Mouse (Mus musculus) cerebellum, adult 9-11 months (tissue): ENCODE measurements around the gene Gm13090.

Source experiments
- DNase-seq: peaks from one replicate; pipeline ENCODE4 v3.0.0; 2022

Gene Gm13090

DNA sequence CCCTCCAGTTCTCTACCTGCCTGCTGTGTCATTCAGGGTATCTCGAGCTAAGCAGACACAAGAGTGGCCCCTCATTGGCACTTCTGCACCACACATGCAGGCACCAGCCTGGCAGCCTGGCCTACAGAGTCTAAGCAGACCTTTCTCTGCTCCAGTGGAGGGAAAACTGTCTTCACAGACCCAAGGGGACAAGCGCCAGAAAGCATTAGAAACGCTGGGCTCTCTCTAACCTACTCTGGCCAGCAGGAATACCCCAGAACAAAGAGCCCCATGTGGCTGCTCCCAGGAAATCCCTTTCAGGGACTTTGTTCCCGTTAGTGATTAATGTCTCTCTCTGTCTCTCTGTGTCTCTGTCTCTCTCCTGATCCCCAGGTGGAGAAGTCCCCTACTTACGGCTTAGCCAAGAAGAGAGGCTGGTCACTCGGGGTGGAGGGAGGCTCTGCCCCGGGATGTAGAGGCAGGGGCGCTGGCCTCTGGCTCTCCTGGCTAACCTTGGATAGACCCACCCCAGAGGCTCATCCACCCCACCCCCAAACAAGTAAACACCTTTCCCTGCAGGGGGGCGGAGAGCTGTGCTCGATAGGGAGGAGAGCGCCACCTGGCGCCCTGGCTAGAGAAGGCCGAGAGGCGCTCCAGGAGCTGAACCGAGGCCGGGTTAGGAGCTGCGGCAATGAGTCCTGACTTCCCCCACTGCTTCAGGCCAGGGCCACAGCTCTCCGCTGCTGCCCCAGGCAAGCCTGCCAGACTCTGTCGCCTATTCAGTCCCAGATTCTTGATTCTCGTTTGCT lies 49.9 kb downstream of the Gm13090 start:
- DNase-seq = peak; percentile 95

DNA sequence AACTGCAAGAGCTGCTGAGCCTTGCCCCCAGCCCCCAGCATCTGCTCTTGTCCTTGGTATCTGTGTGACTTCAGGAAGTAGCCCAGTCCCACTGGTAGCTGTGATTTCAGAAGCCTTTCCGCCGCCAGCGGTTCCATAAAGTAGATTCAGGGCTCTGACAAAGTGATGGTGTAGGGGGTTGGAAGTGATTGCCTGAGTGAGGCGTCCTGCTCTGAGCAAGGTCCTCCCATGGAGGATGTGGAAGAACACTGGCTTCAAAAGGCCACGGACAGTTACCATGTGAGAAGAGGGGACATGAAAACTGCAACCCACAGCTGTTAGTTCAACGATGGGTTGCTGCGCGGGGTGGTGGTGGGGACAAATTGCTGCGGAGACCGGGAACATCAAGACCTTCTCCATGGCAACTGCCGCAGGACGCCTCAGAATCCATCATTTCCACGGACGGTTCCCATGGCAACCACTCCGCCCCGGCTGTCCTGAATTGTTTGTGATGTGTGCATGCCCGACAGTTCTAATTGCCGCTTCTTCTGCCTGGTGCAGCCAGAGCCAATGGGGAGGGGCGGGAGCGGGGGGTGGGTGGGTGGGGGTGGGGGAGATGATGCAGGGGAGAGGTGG lies 51.1 kb downstream of the Gm13090 start:
- DNase-seq = peak; percentile 82
